Comparison of ENCODE assay signal across 9 mouse cellular contexts in genomic region chr12:16844623-16845592, GRCm38 (mm10). TPM values are rescaled to one million over a fixed set of nuclear protein-coding genes. Genes with fewer than 3 reads are reported as not detected.
DNase-seq lines count a peak whose midpoint lies in the region; ATAC-seq and TF ChIP-seq lines count a peak whose summit lies in the region.
"Had no signal": no experiment of that assay in that cellular context is flagged by ENCODE, and none has a peak within 500 bp of the region (broad histone marks: within the 10 kb centered on the region; RNA-seq: fewer than 3 reads in every experiment).

No protein-coding gene starts in this region.

- H3K27me3 ChIP-seq in intestine, embryonic 14.5 days (replicated peaks; ENCODE audit: control insufficient read depth, insufficient read depth, low read length): no peaks in the 10 kb centered on the region
- H3K27me3 ChIP-seq in intestine, embryonic 16.5 days (replicated peaks; ENCODE audit: control insufficient read depth, insufficient read depth, low read length): no peaks in the 10 kb centered on the region
- H3K27me3 ChIP-seq in limb, embryonic 14.5 days (ENCODE audit: control insufficient read depth, insufficient read depth, low read length): no peaks in the 10 kb centered on the region

- no peak overlapping the region for H3K9ac ChIP-seq in intestine, embryonic 14.5 days (ENCODE audit: low read length)
- no peak overlapping the region for H3K9ac ChIP-seq in intestine, embryonic 16.5 days (ENCODE audit: low read depth, low read length)
- no peak overlapping the region; the same call in 1 of the 2 replicates for H3K9ac ChIP-seq in limb, embryonic 14.5 days (ENCODE audit: low read depth, low read length, severe bottlenecking)

- peaks cover 10% of the 10 kb centered on the region for H3K4me1 ChIP-seq in intestine, embryonic 14.5 days (replicated peaks; ENCODE audit: control insufficient read depth, insufficient read depth, low read length)
- peaks cover 3% of the 10 kb centered on the region for H3K4me1 ChIP-seq in intestine, embryonic 16.5 days (ENCODE audit: control insufficient read depth, insufficient read depth, low read length)
- no peaks in the 10 kb centered on the region for H3K4me1 ChIP-seq in limb, embryonic 14.5 days (ENCODE audit: control insufficient read depth, insufficient read depth, low read length)

- H3K9me3 ChIP-seq in intestine, embryonic 14.5 days (ENCODE audit: control insufficient read depth, low read length): no peaks in the 10 kb centered on the region
- no peaks in the 10 kb centered on the region for H3K9me3 ChIP-seq in intestine, embryonic 16.5 days (ENCODE audit: control insufficient read depth, low read length)
- H3K9me3 ChIP-seq in limb, embryonic 14.5 days (ENCODE audit: control insufficient read depth, low read length): no peaks in the 10 kb centered on the region

- H3K4me2 ChIP-seq in intestine, embryonic 14.5 days (ENCODE audit: low read length): no peak overlapping the region
- H3K4me2 ChIP-seq in intestine, embryonic 16.5 days (ENCODE audit: low read depth, low read length): no peak overlapping the region
- H3K4me2 ChIP-seq in limb, embryonic 14.5 days (replicated peaks; ENCODE audit: low read depth, low read length, severe bottlenecking): no peak overlapping the region

- no peaks in the 10 kb centered on the region for H3K36me3 ChIP-seq in intestine, embryonic 14.5 days (ENCODE audit: control insufficient read depth, insufficient read depth, low read length)
- no peaks in the 10 kb centered on the region for H3K36me3 ChIP-seq in intestine, embryonic 16.5 days (ENCODE audit: control insufficient read depth, insufficient read depth, low read length)
- H3K36me3 ChIP-seq in limb, embryonic 14.5 days (ENCODE audit: control insufficient read depth, insufficient read depth, low read length): no peaks in the 10 kb centered on the region

- ATAC-seq in intestine, embryonic 14.5 days (replicated peaks; ENCODE audit: low FRiP score, low TSS enrichment, low read depth): no peak
- no peak for ATAC-seq in intestine, embryonic 16.5 days
- ATAC-seq in limb, embryonic 14.5 days (ENCODE audit: low FRiP score, low read depth): peak; percentile 60; the same call in 1 of the 2 replicates
- ATAC-seq in erythroblast, adult 5-6 weeks (replicated peaks; ENCODE audit: low FRiP score, poor library complexity, severe bottlenecking): no peak

- no peak for TF ChIP-seq POLR2A in limb, embryonic 14.5 days (IDR thresholded peaks at IDR 0.05; ENCODE audit: borderline replicate concordance, extremely low read depth, insufficient read depth, insufficient read length)

- H3K27ac ChIP-seq in intestine, embryonic 14.5 days (ENCODE audit: low read depth): 0 out of 2 replicates have a peak overlapping the region, but pooled peaks have one; percentile 11
- H3K27ac ChIP-seq in intestine, embryonic 16.5 days (ENCODE audit: low read length): no peak overlapping the region; the same call in 1 of the 2 replicates
- 0 out of 2 replicates have a peak overlapping the region, but pooled peaks have one; percentile 13 for H3K27ac ChIP-seq in limb, embryonic 14.5 days (replicated peaks; ENCODE audit: low read depth, low read length)

- DNase-seq in intestine, embryonic 14.5 days (ENCODE audit: low spot score): no peak
- DNase-seq in Muller cell, postnatal 12 days (ENCODE audit: inconsistent ontology term): peak; percentile 80
- peak; percentile 98 for DNase-seq in heart, adult 11 months
- DNase-seq in limb, embryonic 14.5 days (ENCODE audit: low spot score): peak; percentile 53
- DNase-seq in adipocyte (ENCODE audit: low spot score): no peak
- no peak for DNase-seq in layer of hippocampus, adult 9-11 months
- DNase-seq: adrenal gland, postnatal 25 days had no signal

- no peak overlapping the region for H3K4me3 ChIP-seq in intestine, embryonic 14.5 days (ENCODE audit: low read depth, low read length)
- no peak overlapping the region for H3K4me3 ChIP-seq in intestine, embryonic 16.5 days (ENCODE audit: low read length)
- H3K4me3 ChIP-seq in limb, embryonic 14.5 days (replicated peaks; ENCODE audit: low read length): no peak overlapping the region

- WGBS in intestine, embryonic 14.5 days: 50% methylated on average over 14 of the region's 14 CpGs
- 54% methylated on average over 14 of the region's 14 CpGs for WGBS in intestine, embryonic 16.5 days
- WGBS in limb, embryonic 14.5 days: 51% methylated on average over 12 of the region's 14 CpGs

RNA-seq across cellular contexts. Expression of gene E2f6, which starts 34.1 kb away (rescaled TPM):
- polyA plus RNA-seq in intestine, embryonic 14.5 days (2014; fragmentation: Nextera tagmentation; extraction: Ambion mirVana): 50.8 and 52.6 TPM in 2 replicates
- 28.9 and 29.5 TPM in 2 replicates for polyA plus RNA-seq in intestine, embryonic 16.5 days (2015; fragmentation: Nextera tagmentation; extraction: Ambion mirVana)
- 54.5 and 56.5 TPM in 2 replicates for polyA plus RNA-seq in limb, embryonic 14.5 days (2012; rRNA removed)
- 47.3 and 54.0 TPM in 2 replicates for polyA plus RNA-seq in limb, embryonic 14.5 days (2014; fragmentation: Nextera tagmentation; extraction: Ambion mirVana)
- 7.7 and 10.4 TPM in 2 replicates for total RNA-seq in erythroblast, adult 5-6 weeks (2015; ENCODE audit: low replicate concordance)
- 6.1 and 12.4 TPM in 2 replicates for total RNA-seq in erythroblast, adult 5-6 weeks (2017; ENCODE audit: low replicate concordance)

RNA-seq across cellular contexts. Expression of gene Greb1, which starts 44.2 kb away (rescaled TPM):
- polyA plus RNA-seq in intestine, embryonic 14.5 days (2014; fragmentation: Nextera tagmentation; extraction: Ambion mirVana): 8.1 and 9.5 TPM in 2 replicates
- polyA plus RNA-seq in intestine, embryonic 16.5 days (2015; fragmentation: Nextera tagmentation; extraction: Ambion mirVana): 3.8 and 5.4 TPM in 2 replicates
- 3.2 and 3.9 TPM in 2 replicates for polyA plus RNA-seq in limb, embryonic 14.5 days (2012; rRNA removed)
- polyA plus RNA-seq in limb, embryonic 14.5 days (2014; fragmentation: Nextera tagmentation; extraction: Ambion mirVana): 1.1 TPM in 2 replicates
- total RNA-seq in erythroblast, adult 5-6 weeks (2015; ENCODE audit: low replicate concordance): not detected in 2 replicates
- not detected in 2 replicates for total RNA-seq in erythroblast, adult 5-6 weeks (2017; ENCODE audit: low replicate concordance)

RNA-seq across cellular contexts. Expression of gene Rock2, which starts 49.8 kb away (rescaled TPM):
- 20.1 and 20.7 TPM in 2 replicates for polyA plus RNA-seq in intestine, embryonic 14.5 days (2014; fragmentation: Nextera tagmentation; extraction: Ambion mirVana)
- 10.9 TPM in 2 replicates for polyA plus RNA-seq in intestine, embryonic 16.5 days (2015; fragmentation: Nextera tagmentation; extraction: Ambion mirVana)
- polyA plus RNA-seq in limb, embryonic 14.5 days (2012; rRNA removed): 14.8 and 18.3 TPM in 2 replicates
- 18.2 and 19.1 TPM in 2 replicates for polyA plus RNA-seq in limb, embryonic 14.5 days (2014; fragmentation: Nextera tagmentation; extraction: Ambion mirVana)
- total RNA-seq in erythroblast, adult 5-6 weeks (2015; ENCODE audit: low replicate concordance): 15.5 and 21.9 TPM in 2 replicates
- total RNA-seq in erythroblast, adult 5-6 weeks (2017; ENCODE audit: low replicate concordance): 21.3 and 24.2 TPM in 2 replicates

Comparison
In these comparisons a context has a peak if more than half of its experiments do, and no peak if none do; other contexts are left out.
1. DNase-seq: peak in Muller cell, postnatal 12 days (single experiment), heart, adult 11 months (single experiment) and limb, embryonic 14.5 days (single experiment); none in intestine, embryonic 14.5 days (single experiment), adipocyte (single experiment) and layer of hippocampus, adult 9-11 months (single experiment).